Mouse (Mus musculus): ENCODE measurements around the gene Rho. TPM values are rescaled to one million over a fixed set of nuclear protein-coding genes. Genes with fewer than 3 reads are reported as not detected.

The Rho gene
- total and polyA plus RNA-seq, 3 experiments: 0.11 TPM; not detected in 2

DNA sequence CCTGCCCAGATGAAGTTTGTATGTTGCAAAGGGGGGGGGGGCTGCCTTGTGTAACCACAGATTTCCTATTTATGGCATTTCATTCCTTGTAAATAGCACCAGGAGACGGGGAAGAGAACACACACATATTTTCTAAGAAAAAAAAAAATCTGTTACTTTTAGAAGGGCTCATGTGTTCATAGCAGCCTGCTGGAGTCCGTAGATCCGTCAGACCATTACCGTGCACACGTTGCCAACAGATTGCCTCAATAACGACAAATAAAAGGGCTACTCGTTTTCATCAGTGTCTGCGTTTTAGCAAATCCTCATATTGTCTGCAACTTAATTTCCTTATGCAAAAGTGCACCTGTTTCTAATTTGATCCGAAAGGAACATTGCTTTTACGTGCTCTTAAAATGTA lies 5.1 kb upstream of the Rho start:
- no peak overlapping the region for H3K9ac ChIP-seq (ENCODE audit: control insufficient read depth, low read depth, low read length, poor library complexity, severe bottlenecking)
- TF ChIP-seq ZKSCAN1 (IDR thresholded peaks at IDR 0.05; ENCODE audit: low read depth, low read length) (no peak), CHD1 (IDR thresholded peaks at IDR 0.05; ENCODE audit: low read depth, low read length) (no peak), MAFK (IDR thresholded peaks at IDR 0.05; ENCODE audit: borderline replicate concordance, low read depth, low read length) (no peak), RAD21 (IDR thresholded peaks at IDR 0.05; ENCODE audit: low read depth, low read length) (no peak), ETS1 (IDR thresholded peaks at IDR 0.05; ENCODE audit: low read depth, low read length) (no peak), CHD2 (IDR thresholded peaks at IDR 0.05; ENCODE audit: low read length) (no peak), JUND (IDR thresholded peaks at IDR 0.05; ENCODE audit: low read depth, low read length) (no peak), TAL1 (IDR thresholded peaks at IDR 0.05; ENCODE audit: low read length) (no peak), NELFE (IDR thresholded peaks at IDR 0.05; ENCODE audit: low read depth, low read length) (no peak)
- no peaks in the 10 kb centered on the region for H3K27me3 ChIP-seq (ENCODE audit: control insufficient read depth in 1 of 2, insufficient read depth in 2 of 2, low read length in 2 of 2)
- no peaks in the 10 kb centered on the region for H3K36me3 ChIP-seq (ENCODE audit: control insufficient read depth in 1 of 2, insufficient read depth in 2 of 2, low read length in 2 of 2)
- DNase-seq (ENCODE audit: low read depth, low spot score): no peak
- no peak overlapping the region for H3K27ac ChIP-seq (ENCODE audit: control insufficient read depth, low read depth, low read length)
- no peak overlapping the region for H3K4me3 ChIP-seq (ENCODE audit: control insufficient read depth in 1 of 2, insufficient read depth in 1 of 2, low read depth in 2 of 2, low read length in 2 of 2)
- no peaks in the 10 kb centered on the region for H3K9me3 ChIP-seq (replicated peaks; ENCODE audit: insufficient read depth, low read length)
- H3K4me1 ChIP-seq (ENCODE audit: control insufficient read depth in 1 of 2, insufficient read depth in 2 of 2, low read length in 2 of 2): no peaks in the 10 kb centered on the region; a peak in 1 of 4 replicates
- H3K79me2 ChIP-seq (ENCODE audit: control insufficient read depth, insufficient read depth, low read length, poor library complexity): no peaks in the 10 kb centered on the region

DNA sequence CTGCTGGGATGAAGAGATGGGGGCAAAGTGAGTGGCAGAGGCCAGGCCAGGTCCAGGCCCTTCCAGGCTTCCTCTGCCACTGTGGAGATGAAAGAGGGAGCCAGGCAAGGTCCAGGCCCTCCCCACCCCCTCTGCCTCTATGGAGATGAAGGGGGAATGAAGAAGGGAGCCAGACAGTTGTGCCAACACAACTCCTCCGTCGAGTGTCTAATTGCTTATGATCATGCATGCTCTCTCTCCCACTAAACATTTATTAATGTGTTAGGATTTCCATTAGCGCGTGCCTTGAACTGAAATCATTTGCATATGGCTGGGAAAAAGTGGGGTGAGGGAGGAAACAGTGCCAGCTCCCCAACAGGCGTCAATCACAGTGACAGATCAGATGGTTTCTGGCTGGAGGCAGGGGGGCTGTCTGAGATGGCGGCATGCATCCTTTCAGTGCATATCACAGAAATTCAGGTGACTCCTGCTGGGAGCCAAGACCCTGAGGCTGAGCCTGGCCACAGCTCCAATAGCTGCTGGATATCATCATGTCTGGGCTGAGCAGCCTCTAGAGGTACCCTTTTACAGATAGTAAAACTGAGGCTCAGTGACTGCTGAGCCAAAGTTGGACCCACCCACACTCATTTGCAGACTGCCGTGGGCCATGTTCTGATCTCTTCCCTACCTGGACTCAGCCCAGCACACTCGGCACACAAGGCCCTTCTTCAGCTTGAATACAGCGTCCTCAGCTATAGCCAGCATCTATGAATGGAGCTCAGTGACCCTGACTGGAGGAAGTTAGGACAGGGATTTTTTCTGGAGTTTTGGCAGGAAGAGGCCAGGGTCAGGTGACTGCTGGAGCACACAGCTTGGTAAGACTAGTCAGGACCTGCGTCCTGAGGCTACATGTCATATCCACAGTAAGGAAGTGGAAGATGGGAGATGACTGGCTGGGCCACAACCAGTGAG lies 4.0 kb upstream of the Rho start:
- Histone ChIP-seq H3K36me3 (ENCODE audit: control insufficient read depth in 1 of 2, insufficient read depth in 2 of 2, low read length in 2 of 2) (no peaks in the 10 kb centered on the region), H3K4me1 (ENCODE audit: control insufficient read depth in 1 of 2, insufficient read depth in 2 of 2, low read length in 2 of 2) (no peaks in the 10 kb centered on the region; a peak in 1 of 4 replicates), H3K27ac (ENCODE audit: control insufficient read depth, low read depth, low read length) (no peak overlapping the region), H3K9ac (ENCODE audit: control insufficient read depth, low read depth, low read length, poor library complexity, severe bottlenecking) (no peak overlapping the region), H3K9me3 (replicated peaks; ENCODE audit: insufficient read depth, low read length) (no peaks in the 10 kb centered on the region), H3K4me3 (ENCODE audit: control insufficient read depth in 1 of 2, insufficient read depth in 1 of 2, low read depth in 2 of 2, low read length in 2 of 2) (no peak overlapping the region), H3K79me2 (ENCODE audit: control insufficient read depth, insufficient read depth, low read length, poor library complexity) (no peaks in the 10 kb centered on the region), H3K27me3 (ENCODE audit: control insufficient read depth in 1 of 2, insufficient read depth in 2 of 2, low read length in 2 of 2) (no peaks in the 10 kb centered on the region)
- TF ChIP-seq SIN3A (IDR thresholded peaks at IDR 0.05; ENCODE audit: low read length) (no peak), NELFE (IDR thresholded peaks at IDR 0.05; ENCODE audit: low read depth, low read length) (no peak), MEF2A (IDR thresholded peaks at IDR 0.05; ENCODE audit: extremely low read depth, insufficient replicate concordance, low read depth, low read length, poor library complexity, severe bottlenecking) (no peak), TAL1 (IDR thresholded peaks at IDR 0.05; ENCODE audit: low read length) (no peak), CTCF (IDR thresholded peaks at IDR 0.05 in 2 of 3, conservative IDR thresholded peaks at IDR 0.05 in 1 of 3; ENCODE audit: control insufficient read depth in 1 of 3, insufficient read depth in 1 of 3, low read depth in 2 of 3, low read length in 3 of 3, poor library complexity in 1 of 3, severe bottlenecking in 1 of 3) (no peak), MAX (IDR thresholded peaks at IDR 0.05; ENCODE audit: low read length) (no peak), EP300 (IDR thresholded peaks at IDR 0.05; ENCODE audit: low read depth in 1 of 2, low read length in 2 of 2) (no peak), ELF1 (IDR thresholded peaks at IDR 0.05; ENCODE audit: low read depth, low read length) (no peak), ZC3H11A (IDR thresholded peaks at IDR 0.05; ENCODE audit: low read depth, low read length) (no peak), JUND (IDR thresholded peaks at IDR 0.05; ENCODE audit: low read depth, low read length) (no peak), ZMIZ1 (IDR thresholded peaks at IDR 0.05; ENCODE audit: low read depth, low read length) (no peak), TBP (IDR thresholded peaks at IDR 0.05; ENCODE audit: low read depth, low read length) (no peak)
- no peak for DNase-seq (ENCODE audit: low read depth, low spot score)
